Mouse (Mus musculus): ENCODE data around the gene Cacna1a.
A peak's percentile ranks its signal among the peaks of the same experiment; 100 is the strongest.

The Cacna1a gene

GRCm38 (mm10) chr8:84542481-84542880 is 154.2 kb downstream of the Cacna1a start:
- no peak for DNase-seq

- DNase-seq, result no peak
Measured at GRCm38 (mm10) chr8:84545522-84545921, 157.3 kb downstream of the Cacna1a start.

GRCm38 (mm10) chr8:84552457-84552856 is 164.2 kb downstream of the Cacna1a start:
- DNase-seq, result no peak

GRCm38 (mm10) chr8:84553106-84553505 is 164.9 kb downstream of the Cacna1a start:
- DNase-seq, result peak; percentile 92 to 96

GRCm38 (mm10) chr8:84553617-84554016 is 165.4 kb downstream of the Cacna1a start:
- DNase-seq, result peak; percentile 53 to 66

GRCm38 (mm10) chr8:84554301-84555027 is 166.2 kb downstream of the Cacna1a start:
- DNase-seq, result peak; percentile 100

- DNase-seq, result peak; percentile 39 to 59
Measured at GRCm38 (mm10) chr8:84555269-84555668, 167.0 kb downstream of the Cacna1a start.

- no peak for DNase-seq
Measured at GRCm38 (mm10) chr8:84557936-84558335, 169.7 kb downstream of the Cacna1a start.

GRCm38 (mm10) chr8:84559121-84559604 is 170.9 kb downstream of the Cacna1a start:
- DNase-seq, result peak; percentile 72 to 77

- DNase-seq, result no peak
Measured at GRCm38 (mm10) chr8:84561698-84562097, 173.5 kb downstream of the Cacna1a start.

GRCm38 (mm10) chr8:84564042-84564441 is 175.8 kb downstream of the Cacna1a start:
- DNase-seq, result no peak

GRCm38 (mm10) chr8:84565577-84566360 is 177.5 kb downstream of the Cacna1a start:
- DNase-seq, result peak; percentile 67 to 69

GRCm38 (mm10) chr8:84566816-84567413 is 178.7 kb downstream of the Cacna1a start:
- no peak for DNase-seq

GRCm38 (mm10) chr8:84567541-84567940 is 179.3 kb downstream of the Cacna1a start:
- peak; percentile 67 to 75 for DNase-seq

GRCm38 (mm10) chr8:84568737-84569136 is 180.5 kb downstream of the Cacna1a start:
- DNase-seq, result no peak

- DNase-seq, result peak; percentile 51 to 72
Measured at GRCm38 (mm10) chr8:84569921-84570673, 181.9 kb downstream of the Cacna1a start.

GRCm38 (mm10) chr8:84577432-84577831 is 189.2 kb downstream of the Cacna1a start:
- DNase-seq, result peak in 1 of 2 experiments; percentile 52

GRCm38 (mm10) chr8:84579595-84579994 is 191.4 kb downstream of the Cacna1a start:
- DNase-seq, result peak; percentile 81 to 86

- DNase-seq, result peak in 1 of 2 experiments; percentile 60
Measured at GRCm38 (mm10) chr8:84585311-84585710, 197.1 kb downstream of the Cacna1a start.

- peak; percentile 60 to 61 for DNase-seq
Measured at GRCm38 (mm10) chr8:84586221-84586620, 198.0 kb downstream of the Cacna1a start.

GRCm38 (mm10) chr8:84588498-84588897 is 200.3 kb downstream of the Cacna1a start:
- DNase-seq, result peak in 1 of 2 experiments; percentile 52

GRCm38 (mm10) chr8:84592015-84592662 is 203.9 kb downstream of the Cacna1a start:
- peak; percentile 84 to 87 for DNase-seq
